ENCODE assay signal across 8 mouse cellular contexts in genomic region chr9:30943341-30943740, GRCm38 (mm10). TPM values are rescaled to one million over a fixed set of nuclear protein-coding genes. Genes with fewer than 3 reads are reported as not detected.
DNase-seq lines count a peak whose midpoint lies in the region; ATAC-seq and TF ChIP-seq lines count a peak whose summit lies in the region.

No protein-coding gene starts in this region.

- peaks cover 3% of the 10 kb centered on the region; the same call in 1 of the 2 replicates for H3K27me3 ChIP-seq in cerebellum, adult 2 months (ENCODE audit: control insufficient read depth, insufficient read depth, low read length)
- peaks cover 76% of the 10 kb centered on the region for H3K27me3 ChIP-seq in megakaryocyte, embryonic 14.5 days (replicated peaks)
- peaks cover 80% of the 10 kb centered on the region for H3K27me3 ChIP-seq in limb, embryonic 12.5 days
- H3K27me3 ChIP-seq in stomach, embryonic 14.5 days (ENCODE audit: control insufficient read depth, insufficient read depth, low read length) = peaks cover 24% of the 10 kb centered on the region

- H3K4me3 ChIP-seq in cerebellum, adult 2 months (replicated peaks; ENCODE audit: insufficient read depth, low read depth, low read length) = peak overlapping the region; percentile 24
- H3K4me3 ChIP-seq in megakaryocyte, embryonic 14.5 days (replicated peaks) = peak overlapping the region; percentile 83
- peak overlapping the region; percentile 63 for H3K4me3 ChIP-seq in limb, embryonic 12.5 days (replicated peaks)
- peak overlapping the region; percentile 62 for H3K4me3 ChIP-seq in stomach, embryonic 14.5 days (ENCODE audit: low read depth, low read length)

- peak overlapping the region; percentile 100 for H3K4me2 ChIP-seq in limb, embryonic 12.5 days
- peak overlapping the region; percentile 97 for H3K4me2 ChIP-seq in stomach, embryonic 14.5 days (replicated peaks; ENCODE audit: low read depth, low read length)

- ATAC-seq in megakaryocyte, adult 5-6 weeks (ENCODE audit: poor library complexity, severe bottlenecking) = no peak
- ATAC-seq in limb, embryonic 12.5 days (ENCODE audit: insufficient number of reproducible peaks, insufficient read depth, low FRiP score, low TSS enrichment, low read depth) = no peak
- ATAC-seq in stomach, embryonic 14.5 days (ENCODE audit: insufficient number of reproducible peaks, insufficient read depth, low FRiP score, low read depth) = no peak

- no peak for DNase-seq in cerebellum, adult 2 months
- DNase-seq in cerebellum, postnatal 25 days = no peak
- DNase-seq in cerebellum, adult 8-10 months = no peak
- DNase-seq in right cerebral cortex, adult 18-20 months = no peak

- no peaks in the 10 kb centered on the region for H3K4me1 ChIP-seq in cerebellum, adult 2 months (ENCODE audit: control insufficient read depth, insufficient read depth, low read length)
- H3K4me1 ChIP-seq in megakaryocyte, embryonic 14.5 days = peaks cover 13% of the 10 kb centered on the region
- peaks cover 14% of the 10 kb centered on the region for H3K4me1 ChIP-seq in limb, embryonic 12.5 days (replicated peaks)
- H3K4me1 ChIP-seq in stomach, embryonic 14.5 days (ENCODE audit: control insufficient read depth, insufficient read depth, low read length) = peaks cover 4% of the 10 kb centered on the region; the same call in 1 of the 2 replicates

- no peak for TF ChIP-seq POLR2A in cerebellum, adult 2 months (IDR thresholded peaks at IDR 0.05; ENCODE audit: borderline replicate concordance, insufficient read depth, low read length)

- TF ChIP-seq CTCF in cerebellum, adult 2 months (IDR thresholded peaks at IDR 0.05; ENCODE audit: borderline replicate concordance, insufficient read depth, low read depth, low read length) = no peak

- no peak overlapping the region for H3K27ac ChIP-seq in cerebellum, adult 2 months (ENCODE audit: insufficient read depth, low read length)
- no peak overlapping the region for H3K27ac ChIP-seq in limb, embryonic 12.5 days
- no peak overlapping the region for H3K27ac ChIP-seq in stomach, embryonic 14.5 days (ENCODE audit: low read length)

- under 1% methylated on average over 14 of the region's 14 CpGs for WGBS in cerebellum, adult 2 months
- under 1% methylated on average over 14 of the region's 14 CpGs for WGBS in limb, embryonic 12.5 days
- 2% methylated on average over 14 of the region's 14 CpGs for WGBS in stomach, embryonic 14.5 days

- no peaks in the 10 kb centered on the region for H3K9me3 ChIP-seq in megakaryocyte, embryonic 14.5 days
- H3K9me3 ChIP-seq in limb, embryonic 12.5 days = peaks cover 3% of the 10 kb centered on the region; the same call in 1 of the 2 replicates
- H3K9me3 ChIP-seq in stomach, embryonic 14.5 days (ENCODE audit: control insufficient read depth, low read depth, low read length) = no peaks in the 10 kb centered on the region

- H3K9ac ChIP-seq in limb, embryonic 12.5 days (replicated peaks) = peak overlapping the region; percentile 56
- peak overlapping the region; percentile 22 for H3K9ac ChIP-seq in stomach, embryonic 14.5 days (replicated peaks; ENCODE audit: low read depth, low read length)

- no peaks in the 10 kb centered on the region for H3K36me3 ChIP-seq in megakaryocyte, embryonic 14.5 days (replicated peaks; ENCODE audit: low read length)
- H3K36me3 ChIP-seq in limb, embryonic 12.5 days = no peaks in the 10 kb centered on the region
- H3K36me3 ChIP-seq in stomach, embryonic 14.5 days (ENCODE audit: control insufficient read depth, insufficient read depth, low read length) = no peaks in the 10 kb centered on the region

RNA-seq across cellular contexts. Expression of gene Adamts8, which starts 1.0 kb away (rescaled TPM):
- polyA plus RNA-seq in cerebellum, adult 2 months (2012; rRNA removed) = 1.1 and 1.4 TPM in 2 replicates
- polyA plus RNA-seq in megakaryocyte, embryonic 14.5 days (2012; ENCODE audit: insufficient read depth, low replicate concordance) = not detected in 2 replicates
- not detected in 2 replicates for total RNA-seq in megakaryocyte, adult 5-6 weeks (2015)
- total RNA-seq in megakaryocyte, adult 5-6 weeks (2017) = not detected in 2 replicates
- polyA plus RNA-seq in limb, embryonic 12.5 days (2016; fragmentation: Nextera tagmentation; extraction: Ambion mirVana) = 1.5 and 1.7 TPM in 2 replicates
- polyA plus RNA-seq in stomach, embryonic 14.5 days (2014; fragmentation: Nextera tagmentation; extraction: Ambion mirVana) = 8.1 and 8.3 TPM in 2 replicates

RNA-seq across cellular contexts. Expression of gene Adamts15, which starts 21.1 kb away (rescaled TPM):
- polyA plus RNA-seq in cerebellum, adult 2 months (2012; rRNA removed) = 5.6 and 6.4 TPM in 2 replicates
- polyA plus RNA-seq in megakaryocyte, embryonic 14.5 days (2012; ENCODE audit: insufficient read depth, low replicate concordance) = 0.07 and 0.49 TPM in 2 replicates
- total RNA-seq in megakaryocyte, adult 5-6 weeks (2015) = 0.07 TPM in 1 of 2 replicates, not detected in the other
- 0.04 TPM in 2 replicates for total RNA-seq in megakaryocyte, adult 5-6 weeks (2017)
- 16.6 and 21.9 TPM in 2 replicates for polyA plus RNA-seq in limb, embryonic 12.5 days (2016; fragmentation: Nextera tagmentation; extraction: Ambion mirVana)
- 10.1 and 12.9 TPM in 2 replicates for polyA plus RNA-seq in stomach, embryonic 14.5 days (2014; fragmentation: Nextera tagmentation; extraction: Ambion mirVana)

Comparison
In these comparisons a context has a peak if more than half of its experiments do, and no peak if none do; other contexts are left out.
1. H3K4me3 ChIP-seq: peak in every context shown above with its lines; median percentile 83 in megakaryocyte, embryonic 14.5 days; 63 in limb, embryonic 12.5 days; 62 in stomach, embryonic 14.5 days; 24 in cerebellum, adult 2 months.